Mouse (Mus musculus) olfactory bulb, adult 2 months (tissue): ENCODE data around the gene Gpd1.

Experiments
- CTCF ChIP-seq: fragments of 200-500 bp; IDR thresholded peaks from 2 replicates; pipeline ENCODE4 v1.5.1; 2012; ENCODE audit warnings: low read depth, mild to moderate bottlenecking, low read length, moderate library complexity; ENCODE audit not compliant: insufficient read depth
- POLR2A ChIP-seq: fragments of 200-500 bp; IDR thresholded peaks from 2 replicates; pipeline ENCODE4 v1.6.1; 2012; ENCODE audit warnings: mild to moderate bottlenecking, low read depth, low read length, moderate library complexity; ENCODE audit not compliant: insufficient read depth

- TF ChIP-seq POLR2A (no peak), CTCF (no peak)
These were observed 14.4 kb downstream of the Gpd1 start for GRCm38 (mm10) chr15:99731678-99732077.
